Mouse (Mus musculus) frontal cortex, postnatal 25 days (tissue): ENCODE results near the gene Pctp.

Experiments used
- DNase-seq, 2 experiments: peaks; one replicate each; pipeline ENCODE4 v3.0.0; 2022; ENCODE audit warnings: low spot score in 2 of 2

Gene Pctp

GRCm38 (mm10) chr11:89978353-89978831 is 24.3 kb downstream of the Pctp start:
- DNase-seq: no peak

- no peak for DNase-seq
Observed at GRCm38 (mm10) chr11:89977746-89978352, 24.8 kb downstream of the Pctp start.

GRCm38 (mm10) chr11:89976361-89976760 is 26.3 kb downstream of the Pctp start:
- no peak for DNase-seq

- DNase-seq: no peak
Observed at GRCm38 (mm10) chr11:89971296-89971695, 31.4 kb downstream of the Pctp start.

GRCm38 (mm10) chr11:89970726-89971125 is 32.0 kb downstream of the Pctp start:
- DNase-seq: no peak

GRCm38 (mm10) chr11:89969131-89969530 is 33.6 kb downstream of the Pctp start:
- DNase-seq: no peak

- peak; percentile 13 to 28 for DNase-seq
Observed at GRCm38 (mm10) chr11:89950691-89951270, 51.9 kb downstream of the Pctp start.

GRCm38 (mm10) chr11:89947806-89948205 is 54.9 kb downstream of the Pctp start:
- DNase-seq: no peak

- DNase-seq: no peak
Observed at GRCm38 (mm10) chr11:89945159-89945558, 57.5 kb downstream of the Pctp start.

GRCm38 (mm10) chr11:89937241-89937640 is 65.5 kb downstream of the Pctp start:
- no peak for DNase-seq
